Mouse (Mus musculus): ENCODE measurements at regions not wholly inside any gene's neighbourhood (a gene's known extent, or its start where the extent isn't known, plus 50 kb on each side); places are given as distances from the start of the nearest gene placed in this dataset.
A peak's percentile ranks its signal among the peaks of the same experiment; 100 is the strongest.

DNA sequence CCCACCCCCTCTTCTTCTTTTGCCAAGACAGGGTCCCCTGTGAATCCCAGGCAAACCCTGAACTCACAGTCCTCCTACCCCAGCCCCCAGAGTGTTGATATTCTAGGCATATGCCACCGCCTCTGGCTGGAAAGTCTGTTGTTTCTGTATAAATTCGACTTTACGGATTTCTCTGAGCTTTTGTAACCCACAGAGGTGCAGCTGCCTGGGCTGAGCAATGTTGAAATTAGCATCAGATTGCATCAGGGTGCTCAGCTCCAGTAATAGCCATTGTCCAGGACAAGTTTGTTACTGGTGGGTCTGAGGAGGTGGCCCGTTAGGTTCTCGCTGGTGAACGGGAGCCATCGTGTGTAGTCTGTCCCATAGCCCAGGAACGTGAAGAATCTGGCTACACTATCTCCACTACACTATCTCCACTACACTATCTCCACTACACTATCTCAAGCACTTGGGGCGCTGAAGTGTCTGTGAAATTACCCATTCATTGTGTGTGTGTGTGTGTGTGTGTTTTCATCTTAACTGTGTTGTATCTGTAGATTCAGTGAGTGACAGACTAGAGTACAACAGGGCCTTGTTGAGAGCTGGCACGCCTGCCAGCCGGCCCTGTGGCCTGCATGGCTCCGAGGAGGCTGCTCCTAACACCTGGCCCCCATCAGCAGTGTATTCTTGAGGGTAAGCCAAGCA is 92.4 kb upstream of the Hnrnpk start:
- H3K27ac ChIP-seq, result peak overlapping the region; percentile 22; the same call in 1 of the 2 replicates
- no peak overlapping the region for H3K4me3 ChIP-seq (ENCODE audit: inconsistent target)
- 90% methylated on average over 11 of the region's 12 CpGs for WGBS (ENCODE audit: missing documents)
- no peaks in the 10 kb centered on the region for H3K36me3 ChIP-seq (ENCODE audit: inconsistent target)
- no peaks in the 10 kb centered on the region for H3K79me2 ChIP-seq (ENCODE audit: inconsistent target)

DNA sequence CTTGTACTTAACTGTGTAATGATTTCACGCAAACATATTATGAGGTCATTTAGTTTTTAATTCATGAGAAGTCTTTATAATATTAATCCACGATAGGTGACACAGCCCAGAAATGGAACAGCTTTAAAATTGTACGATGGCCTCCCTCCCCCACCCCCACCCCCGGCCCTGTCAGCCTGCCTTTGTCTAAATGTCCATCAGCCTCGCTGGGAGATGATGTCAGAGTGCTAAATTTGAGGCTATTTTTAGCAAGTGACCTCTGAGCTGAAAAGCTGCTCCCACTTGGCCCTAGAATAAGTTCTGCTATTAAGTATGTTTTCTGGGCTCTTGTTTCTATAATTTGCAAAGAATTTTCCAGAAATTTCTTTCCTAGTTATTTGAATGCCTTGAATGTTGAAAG is 91.6 kb upstream of the Hnrnpk start:
- no peaks in the 10 kb centered on the region for H3K36me3 ChIP-seq (ENCODE audit: inconsistent target)
- peak overlapping the region; percentile 22; the same call in 1 of the 2 replicates for H3K27ac ChIP-seq
- no peak overlapping the region for H3K4me3 ChIP-seq (ENCODE audit: inconsistent target)
- no peaks in the 10 kb centered on the region for H3K79me2 ChIP-seq (ENCODE audit: inconsistent target)
- 38% methylated on average over 5 of the region's 5 CpGs for WGBS (ENCODE audit: missing documents)

DNA sequence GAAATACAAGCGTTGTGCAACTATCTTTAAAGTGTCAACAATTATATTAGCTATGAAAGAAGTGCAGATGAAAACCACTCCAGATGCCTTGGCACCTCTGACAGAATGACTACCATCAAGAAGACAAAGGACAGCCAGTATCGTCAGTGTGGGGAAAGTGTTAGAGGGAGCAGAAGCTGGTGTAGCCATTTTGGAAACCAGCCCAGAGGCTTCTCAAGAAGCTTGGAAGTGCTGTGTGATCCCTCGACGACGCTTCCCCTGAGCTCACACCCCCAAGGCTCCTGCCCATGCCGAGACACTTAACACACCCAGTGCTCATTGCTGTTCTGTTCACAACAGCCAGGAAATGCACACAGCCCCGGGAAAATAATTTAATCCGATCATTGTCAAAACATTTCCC is 87.7 kb upstream of the Hnrnpk start:
- WGBS (ENCODE audit: missing documents), result 82% methylated on average over 7 of the region's 8 CpGs
- Histone ChIP-seq H3K36me3 (ENCODE audit: inconsistent target) (no peaks in the 10 kb centered on the region), H3K4me3 (ENCODE audit: inconsistent target) (no peak overlapping the region), H3K27ac (no peak overlapping the region), H3K79me2 (ENCODE audit: inconsistent target) (no peaks in the 10 kb centered on the region)

DNA sequence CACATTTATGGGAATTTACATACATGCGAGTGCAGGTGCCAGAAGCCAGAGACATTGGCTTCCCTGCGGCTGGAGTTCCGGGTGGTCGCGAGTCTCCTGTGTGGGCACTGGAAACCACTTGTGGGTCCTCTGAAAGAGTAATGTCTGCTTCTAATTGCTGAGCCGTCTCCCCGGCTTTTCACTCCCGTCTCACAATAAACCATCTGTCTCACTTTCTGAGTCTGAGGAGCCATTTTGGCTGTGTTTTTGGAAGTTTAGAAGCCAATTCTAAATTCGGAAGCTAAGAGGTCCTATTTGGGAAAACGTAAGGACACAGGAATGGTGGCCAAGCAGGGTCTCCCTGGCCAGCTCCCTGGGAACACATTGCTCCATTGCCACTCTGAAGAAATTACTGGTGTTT is 81.9 kb upstream of the Hnrnpk start:
- Histone ChIP-seq H3K27ac (no peak overlapping the region), H3K4me3 (ENCODE audit: inconsistent target) (no peak overlapping the region), H3K79me2 (ENCODE audit: inconsistent target) (no peaks in the 10 kb centered on the region), H3K36me3 (ENCODE audit: inconsistent target) (no peaks in the 10 kb centered on the region)
- 95% methylated on average over 10 of the region's 10 CpGs for WGBS (ENCODE audit: missing documents)

DNA sequence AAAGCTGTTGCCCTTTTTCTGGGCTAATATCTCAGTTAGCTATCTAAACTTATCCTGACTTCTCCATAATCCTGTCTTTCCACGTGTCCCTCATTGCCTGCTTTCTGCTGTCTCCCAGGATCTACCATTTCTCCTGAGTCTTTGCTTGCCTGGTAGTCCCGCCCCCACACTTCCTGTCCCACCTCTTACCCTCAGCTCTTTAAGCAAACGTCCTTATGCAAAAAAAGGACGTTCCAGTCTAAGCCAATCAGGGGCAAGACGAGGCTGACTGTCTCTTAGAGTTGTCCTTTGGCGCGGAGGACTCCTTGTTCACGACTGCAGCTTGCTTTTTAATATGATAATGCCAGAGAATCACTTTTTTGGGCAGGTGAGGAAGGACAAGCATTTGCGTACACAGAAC is 79.6 kb upstream of the Hnrnpk start:
- no peaks in the 10 kb centered on the region for H3K36me3 ChIP-seq (ENCODE audit: inconsistent target)
- H3K4me3 ChIP-seq (ENCODE audit: inconsistent target), result no peak overlapping the region
- no peak overlapping the region for H3K27ac ChIP-seq
- WGBS (ENCODE audit: missing documents), result 70% methylated on average over 9 of the region's 9 CpGs
- no peaks in the 10 kb centered on the region for H3K79me2 ChIP-seq (ENCODE audit: inconsistent target)

DNA sequence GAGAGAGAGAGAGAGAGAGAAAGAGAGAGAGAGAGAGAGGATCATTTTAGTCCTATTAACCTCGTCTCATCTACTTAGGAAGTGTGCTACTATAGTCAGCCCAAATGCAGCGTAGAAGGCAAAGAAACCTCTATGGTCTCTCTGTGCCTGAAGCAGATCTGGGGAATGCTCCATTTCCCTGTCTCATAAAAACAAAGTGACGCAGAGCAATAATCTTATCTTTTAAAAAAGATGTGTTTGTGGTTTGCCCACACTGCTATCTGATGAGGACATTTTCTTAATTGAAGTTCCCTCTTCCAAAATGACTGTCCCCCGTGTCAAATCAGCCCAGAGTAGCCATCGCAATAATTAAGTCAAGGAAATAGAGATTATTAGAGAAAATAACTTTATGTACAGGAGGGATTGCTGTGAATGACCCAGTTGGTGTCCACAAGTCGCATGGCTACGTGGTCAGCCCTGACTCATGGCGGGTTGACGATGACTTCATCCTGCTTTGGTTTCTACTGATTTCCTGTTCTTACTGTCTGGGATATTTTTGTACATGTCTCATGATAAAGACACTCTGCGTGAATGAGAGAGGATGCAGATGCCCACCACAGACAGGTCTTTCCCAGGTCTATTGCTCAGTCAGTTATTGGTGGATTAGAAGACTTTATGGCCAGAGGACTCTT is 77.9 kb upstream of the Hnrnpk start:
- Histone ChIP-seq H3K79me2 (ENCODE audit: inconsistent target) (no peaks in the 10 kb centered on the region), H3K36me3 (ENCODE audit: inconsistent target) (no peaks in the 10 kb centered on the region), H3K4me3 (ENCODE audit: inconsistent target) (no peak overlapping the region), H3K27ac (peak overlapping the region; percentile 79)
- WGBS (ENCODE audit: missing documents), result 26% methylated on average over 10 of the region's 10 CpGs

DNA sequence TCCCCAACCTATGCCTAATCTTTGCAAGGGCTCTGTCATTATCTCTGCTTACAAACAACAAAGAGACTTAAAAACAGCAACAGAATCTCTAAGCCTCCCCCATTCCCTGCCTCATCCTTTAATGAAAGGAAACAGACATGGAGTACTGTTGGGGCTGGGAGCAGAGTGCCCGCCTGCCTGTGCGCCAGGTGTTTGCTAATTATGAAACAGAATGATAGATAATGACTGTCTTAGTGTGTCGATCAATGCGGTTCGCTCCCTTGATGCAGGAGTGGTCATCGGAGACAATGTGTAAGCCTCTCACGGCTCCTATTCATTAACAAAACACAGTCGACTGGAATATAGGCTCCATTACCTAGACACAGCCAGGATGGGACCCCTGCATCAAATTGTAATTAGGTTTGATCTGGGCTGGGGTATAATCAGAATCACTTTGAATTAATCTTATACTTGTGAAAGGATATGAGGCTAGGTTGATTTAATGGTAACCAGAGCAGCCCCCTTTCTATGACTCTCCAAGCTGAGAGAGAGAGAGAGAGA is 77.3 kb upstream of the Hnrnpk start:
- H3K79me2 ChIP-seq (ENCODE audit: inconsistent target), result no peaks in the 10 kb centered on the region
- no peak overlapping the region for H3K4me3 ChIP-seq (ENCODE audit: inconsistent target)
- no peaks in the 10 kb centered on the region for H3K36me3 ChIP-seq (ENCODE audit: inconsistent target)
- H3K27ac ChIP-seq, result peak overlapping the region; percentile 79
- WGBS (ENCODE audit: missing documents), result 91% methylated on average over 8 of the region's 8 CpGs

DNA sequence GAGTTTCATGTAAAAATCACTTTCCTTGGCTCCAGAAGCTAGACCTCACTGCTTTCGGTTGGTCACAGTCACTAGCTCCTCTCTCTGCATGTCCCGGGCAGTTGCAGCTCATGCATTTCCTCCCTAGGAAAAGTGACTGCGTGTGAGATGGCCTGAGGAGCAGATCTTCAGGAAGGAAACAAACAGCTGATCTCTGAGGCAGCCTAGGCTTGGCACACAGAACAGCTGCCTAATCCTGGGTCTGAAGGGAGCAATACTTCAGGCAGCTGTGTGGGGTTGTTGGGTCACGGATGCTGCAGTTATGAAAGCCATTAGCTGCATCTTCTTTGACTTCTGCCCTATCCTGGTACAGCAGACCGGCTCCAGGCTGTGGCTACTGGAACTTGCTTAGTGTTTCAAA is 75.3 kb upstream of the Hnrnpk start:
- H3K4me3 ChIP-seq (ENCODE audit: inconsistent target), result no peak overlapping the region
- peak overlapping the region; percentile 58 for H3K27ac ChIP-seq
- H3K36me3 ChIP-seq (ENCODE audit: inconsistent target), result no peaks in the 10 kb centered on the region
- no peaks in the 10 kb centered on the region for H3K79me2 ChIP-seq (ENCODE audit: inconsistent target)
- 51% methylated on average over 5 of the region's 5 CpGs for WGBS (ENCODE audit: missing documents)

DNA sequence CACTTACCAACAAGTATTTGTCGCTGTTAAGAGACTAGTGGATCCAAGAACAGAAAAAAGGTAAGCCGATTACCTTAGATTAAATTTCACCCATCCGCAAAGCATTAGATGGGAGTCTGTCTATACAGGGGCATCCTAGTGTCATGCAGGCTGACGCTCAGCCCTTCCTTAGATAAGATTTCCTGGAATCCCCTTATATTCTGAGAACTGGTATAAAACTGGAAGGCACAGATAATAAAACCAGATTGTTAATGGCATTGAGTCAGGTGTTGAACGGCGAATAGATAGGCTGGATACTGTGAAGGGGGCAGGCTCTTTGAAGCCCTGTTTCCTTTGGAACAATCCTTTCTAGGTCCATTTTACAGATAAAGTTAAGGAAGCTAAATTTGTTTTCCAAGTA is 74.1 kb upstream of the Hnrnpk start:
- H3K79me2 ChIP-seq (ENCODE audit: inconsistent target), result no peaks in the 10 kb centered on the region
- 98% methylated on average over 6 of the region's 6 CpGs for WGBS (ENCODE audit: missing documents)
- no peaks in the 10 kb centered on the region for H3K36me3 ChIP-seq (ENCODE audit: inconsistent target)
- H3K27ac ChIP-seq, result peak overlapping the region; percentile 58; the same call in 1 of the 2 replicates
- H3K4me3 ChIP-seq (ENCODE audit: inconsistent target), result no peak overlapping the region

DNA sequence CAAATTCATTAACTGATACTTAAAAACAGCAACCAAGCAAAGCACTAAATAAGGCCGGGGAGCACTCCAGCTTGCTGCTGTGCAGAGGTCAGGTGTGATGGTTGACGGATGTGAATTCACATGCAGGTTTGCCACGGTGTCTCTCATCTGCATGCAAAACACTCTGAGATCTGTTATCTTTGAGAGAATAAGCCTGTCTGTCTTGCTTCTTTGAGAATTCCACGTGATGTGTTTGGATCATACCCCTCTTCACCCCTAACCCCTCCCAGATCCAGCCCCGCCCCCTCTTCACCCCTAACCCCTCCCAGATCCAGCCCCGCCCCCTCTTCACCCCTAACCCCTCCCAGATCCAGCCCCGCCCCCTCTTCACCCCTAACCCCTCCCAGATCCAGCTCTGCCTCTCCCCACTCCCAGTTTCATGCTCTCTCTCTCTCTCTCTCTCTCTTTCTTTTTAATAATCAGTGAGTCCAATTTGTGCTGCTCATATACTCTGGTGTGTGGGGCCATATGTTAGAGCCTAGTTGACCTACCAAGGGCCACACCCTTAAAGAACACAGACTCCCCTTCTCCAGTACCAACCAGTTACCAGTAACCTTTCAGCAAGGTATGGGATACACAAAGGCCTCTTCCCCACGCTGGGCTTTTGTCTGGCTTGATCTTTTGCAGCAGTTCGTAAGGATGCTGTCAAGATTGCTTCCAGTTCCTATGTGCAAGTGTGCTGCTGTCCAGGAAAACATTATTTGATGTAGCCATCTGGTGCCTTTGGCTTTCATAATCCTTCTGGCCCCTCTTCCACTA is 73.1 kb upstream of the Hnrnpk start:
- H3K27ac ChIP-seq, result no peak overlapping the region
- no peaks in the 10 kb centered on the region for H3K79me2 ChIP-seq (ENCODE audit: inconsistent target)
- WGBS (ENCODE audit: missing documents), result 69% methylated on average over 6 of the region's 9 CpGs
- H3K4me3 ChIP-seq (ENCODE audit: inconsistent target), result no peak overlapping the region
- H3K36me3 ChIP-seq (ENCODE audit: inconsistent target), result no peaks in the 10 kb centered on the region

DNA sequence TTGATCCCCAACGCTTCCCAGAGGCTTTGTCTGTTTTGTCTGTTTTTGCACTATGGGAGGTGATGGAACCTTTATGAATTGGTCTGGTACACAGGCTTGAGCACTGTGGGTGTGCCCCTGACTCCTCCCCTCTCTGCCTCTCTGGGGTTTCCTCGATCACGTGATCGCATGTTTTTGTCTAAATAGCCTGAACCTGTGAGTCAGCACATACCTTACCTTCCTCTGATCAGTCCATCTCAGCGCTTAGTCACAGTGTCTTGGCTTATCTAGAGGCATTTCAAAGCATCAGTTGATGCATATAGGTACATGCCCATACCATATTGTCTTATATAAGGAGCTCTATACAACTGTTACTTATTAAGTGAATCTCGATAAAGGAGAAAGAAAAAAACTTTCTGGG is 72.4 kb upstream of the Hnrnpk start:
- no peak overlapping the region for H3K4me3 ChIP-seq (ENCODE audit: inconsistent target)
- no peaks in the 10 kb centered on the region for H3K36me3 ChIP-seq (ENCODE audit: inconsistent target)
- no peaks in the 10 kb centered on the region for H3K79me2 ChIP-seq (ENCODE audit: inconsistent target)
- no peak overlapping the region for H3K27ac ChIP-seq
- 42% methylated on average over 6 of the region's 6 CpGs for WGBS (ENCODE audit: missing documents)

DNA sequence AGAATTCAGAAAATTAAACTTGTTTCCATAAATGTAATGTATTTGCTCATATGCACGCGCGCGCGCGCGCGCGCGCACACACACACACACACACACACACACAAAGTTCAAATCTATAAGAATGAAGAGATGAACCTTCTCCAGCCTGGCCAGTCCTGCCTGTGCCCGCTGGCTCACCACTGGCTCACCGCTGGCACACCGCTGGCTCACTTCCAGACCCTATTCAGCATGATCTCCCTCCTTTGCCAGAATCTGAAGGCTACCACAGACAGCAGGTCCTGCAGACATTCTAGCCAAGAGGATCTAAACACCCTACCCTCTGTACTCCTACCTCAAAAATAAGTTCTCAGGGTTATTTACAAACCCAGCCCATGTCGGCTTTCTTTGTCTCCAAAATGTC is 69.3 kb upstream of the Hnrnpk start:
- H3K79me2 ChIP-seq (ENCODE audit: inconsistent target), result no peaks in the 10 kb centered on the region
- no peak overlapping the region for H3K4me3 ChIP-seq (ENCODE audit: inconsistent target)
- H3K36me3 ChIP-seq (ENCODE audit: inconsistent target), result no peaks in the 10 kb centered on the region
- no peak overlapping the region for H3K27ac ChIP-seq
- WGBS (ENCODE audit: missing documents), result 85% methylated on average over 12 of the region's 14 CpGs

DNA sequence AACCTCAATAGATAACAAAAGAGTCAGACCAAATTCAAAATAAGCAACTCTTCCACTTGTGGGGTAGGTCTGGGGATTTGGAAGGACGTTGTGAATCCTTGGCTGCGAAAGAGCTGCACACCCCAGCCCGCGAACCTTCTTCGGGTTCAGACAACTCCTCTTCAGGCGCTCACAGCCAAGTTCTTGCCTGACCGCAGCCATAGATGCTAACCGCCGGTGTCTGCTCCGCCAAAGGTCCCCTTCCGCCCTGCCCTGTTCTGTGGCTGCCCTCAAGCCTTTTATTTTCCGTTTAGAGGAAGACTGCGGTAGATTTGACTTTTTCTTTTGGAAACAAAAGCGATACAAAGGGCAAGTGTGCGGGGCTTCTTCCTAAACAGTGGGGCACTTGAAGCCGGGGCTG is 68.6 kb upstream of the Hnrnpk start:
- Histone ChIP-seq H3K79me2 (ENCODE audit: inconsistent target) (no peaks in the 10 kb centered on the region), H3K36me3 (ENCODE audit: inconsistent target) (no peaks in the 10 kb centered on the region), H3K4me3 (ENCODE audit: inconsistent target) (peak overlapping the region; percentile 19; the same call in 1 of the 2 replicates), H3K27ac (no peak overlapping the region)
- whole genome bisulfite sequencing (ENCODE audit: missing documents), result 4% methylated on average over 16 of the region's 16 CpGs

DNA sequence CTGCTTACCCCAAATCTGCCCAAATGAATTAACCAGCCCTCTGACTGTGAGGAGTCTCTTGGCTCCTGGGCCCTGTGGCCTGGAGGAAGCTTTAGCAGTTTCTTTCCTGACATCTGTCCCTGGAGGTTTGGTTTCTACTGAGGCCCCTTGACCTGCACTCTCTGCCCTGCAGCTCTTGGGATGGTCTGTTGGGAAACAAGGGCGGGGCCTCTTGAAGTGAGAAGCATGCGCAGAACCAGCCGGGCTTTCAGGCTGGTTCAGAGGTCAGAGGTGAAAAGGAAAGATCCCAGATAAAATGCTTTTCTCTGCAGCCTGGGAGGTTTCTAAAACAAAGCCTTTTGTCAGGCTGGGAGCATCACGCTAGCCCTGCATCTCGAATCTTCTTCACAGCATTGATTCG is 66.6 kb upstream of the Hnrnpk start:
- H3K79me2 ChIP-seq (ENCODE audit: inconsistent target), result no peaks in the 10 kb centered on the region
- no peaks in the 10 kb centered on the region for H3K36me3 ChIP-seq (ENCODE audit: inconsistent target)
- H3K4me3 ChIP-seq (ENCODE audit: inconsistent target), result no peak overlapping the region
- H3K27ac ChIP-seq, result no peak overlapping the region
- WGBS (ENCODE audit: missing documents), result 57% methylated on average over 6 of the region's 6 CpGs

Data from macrophage (primary cell).